Mouse (Mus musculus) ES-E14 (cell line): Measurements from ENCODE around the gene Mprip.

Source experiments
- CHD2 ChIP-seq: IDR thresholded peaks from 2 replicates; pipeline ENCODE4 v1.6.1; 2014; ENCODE audit warnings: mild to moderate bottlenecking, low read depth, low read length, inconsistent platforms
- ZC3H11A ChIP-seq: IDR thresholded peaks from 2 replicates; pipeline ENCODE4 v1.6.1; 2012; ENCODE audit warnings: low read depth, mild to moderate bottlenecking, inconsistent platforms, low read length, borderline replicate concordance
- ZNF384 ChIP-seq: IDR thresholded peaks from 2 replicates; pipeline ENCODE4 v1.6.1; 2012; ENCODE audit warnings: low read depth, low read length, inconsistent platforms

DNA sequence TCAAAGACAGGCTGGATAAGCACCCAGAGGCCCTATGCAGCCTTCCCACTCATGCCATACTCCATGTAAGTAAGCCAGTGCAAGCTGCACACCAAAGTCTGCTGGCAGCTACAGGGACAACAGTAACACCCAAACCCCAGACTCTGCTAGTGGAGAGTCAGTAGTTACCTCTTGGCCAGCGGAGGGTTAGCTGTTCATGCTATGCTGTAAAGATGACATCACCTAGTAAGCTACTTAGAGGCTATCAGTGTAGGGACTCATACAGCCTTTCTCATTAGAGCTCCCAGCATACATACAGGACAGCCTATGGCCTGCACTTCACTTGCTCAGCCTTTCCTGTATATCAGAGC lies 117.7 kb downstream of the Mprip start:
- TF ChIP-seq CHD2 (no peak), ZNF384 (no peak), ZC3H11A (no peak)
